Mouse (Mus musculus): ENCODE results near the gene Eml3. TPM values are rescaled to one million over a fixed set of nuclear protein-coding genes. Genes with fewer than 3 reads are reported as not detected.

The Eml3 gene
- total and polyA plus RNA-seq, 3 experiments: 16.6 to 23.4 TPM; not detected in 1

DNA sequence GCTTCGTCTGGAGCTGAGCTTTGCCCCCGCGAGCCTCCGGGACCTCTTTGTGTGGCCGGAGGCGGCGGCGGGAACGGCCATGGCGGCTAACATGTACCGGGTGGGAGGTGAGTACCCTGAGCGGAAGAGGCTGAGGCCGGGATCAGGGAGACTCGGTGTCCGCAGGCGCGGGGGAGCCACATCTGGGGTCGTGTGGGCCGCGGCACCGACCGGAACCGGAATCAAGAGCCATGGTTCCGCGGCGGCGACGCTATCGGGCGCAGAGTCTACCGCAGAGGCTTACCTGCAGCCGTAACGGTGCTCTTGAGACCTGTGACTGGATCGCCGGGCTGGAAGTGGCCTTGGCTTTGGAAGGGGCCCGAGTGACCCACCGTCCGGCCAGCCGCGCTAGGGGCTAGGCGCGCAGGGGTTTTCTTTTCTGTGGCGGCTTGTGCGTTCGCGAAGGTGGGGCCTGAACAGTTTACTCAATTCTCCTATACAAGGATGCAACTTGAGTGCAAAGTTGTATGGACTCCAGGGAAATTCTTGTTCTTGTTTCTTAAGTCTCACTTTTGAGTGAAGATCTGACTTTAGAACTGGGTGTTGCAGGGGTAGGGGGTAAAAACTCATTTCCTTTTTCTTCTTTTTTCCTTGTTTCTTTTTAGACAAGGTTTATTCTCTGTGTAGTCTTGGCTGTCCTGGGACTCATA is 13.1 kb downstream of the Eml3 start:
- Histone ChIP-seq H3K27ac (ENCODE audit: control insufficient read depth, low read depth, low read length) (peak overlapping the region; percentile 92), H3K79me2 (ENCODE audit: control insufficient read depth, insufficient read depth, low read length, poor library complexity) (peaks cover 36% of the 10 kb centered on the region), H3K9ac (ENCODE audit: control insufficient read depth, low read depth, low read length, poor library complexity, severe bottlenecking) (peak overlapping the region; percentile 92), H3K4me1 (ENCODE audit: control insufficient read depth in 1 of 2, insufficient read depth in 2 of 2, low read length in 2 of 2) (peaks cover 11 to 36% of the 10 kb centered on the region in 2 experiments), H3K9me3 (replicated peaks; ENCODE audit: insufficient read depth, low read length) (no peaks in the 10 kb centered on the region), H3K36me3 (ENCODE audit: control insufficient read depth in 1 of 2, insufficient read depth in 2 of 2, low read length in 2 of 2) (peaks cover 8 to 41% of the 10 kb centered on the region in 2 experiments), H3K27me3 (ENCODE audit: control insufficient read depth in 1 of 2, insufficient read depth in 2 of 2, low read length in 2 of 2) (no peaks in the 10 kb centered on the region), H3K4me3 (ENCODE audit: control insufficient read depth in 1 of 2, insufficient read depth in 1 of 2, low read depth in 2 of 2, low read length in 2 of 2) (peak overlapping the region; percentile 85 to 99)
- peak; percentile 14; the same call in 1 of the 2 replicates for TF ChIP-seq MAZ (IDR thresholded peaks at IDR 0.05; ENCODE audit: low read depth, low read length)
- TF ChIP-seq E2F4 (IDR thresholded peaks at IDR 0.05; ENCODE audit: borderline replicate concordance, low read depth, low read length): no peak
- TF ChIP-seq NRF1 (IDR thresholded peaks at IDR 0.05; ENCODE audit: insufficient read depth, low read depth, low read length, poor library complexity, severe bottlenecking): 0 out of 2 replicates have a peak, but pooled peaks have one; percentile 1
- TF ChIP-seq MAFK (IDR thresholded peaks at IDR 0.05; ENCODE audit: borderline replicate concordance, low read depth, low read length): no peak
- 0 out of 2 replicates have a peak, but pooled peaks have one; percentile 6 for TF ChIP-seq MXI1 (IDR thresholded peaks at IDR 0.05; ENCODE audit: low read depth, low read length)
- peak; percentile 58 for TF ChIP-seq SIN3A (IDR thresholded peaks at IDR 0.05; ENCODE audit: low read length)
- TF ChIP-seq TCF12 (IDR thresholded peaks at IDR 0.05; ENCODE audit: low read depth, low read length): 0 out of 2 replicates have a peak, but pooled peaks have one; percentile 5
- TF ChIP-seq MYC (IDR thresholded peaks at IDR 0.05; ENCODE audit: low read depth, low read length): 0 out of 2 replicates have a peak, but pooled peaks have one; percentile 37
- TF ChIP-seq POLR2A (IDR thresholded peaks at IDR 0.05; ENCODE audit: control insufficient read depth in 1 of 2, insufficient read depth in 1 of 2, low read depth in 1 of 2, low read length in 2 of 2, poor library complexity in 1 of 2): peak in 1 of 2 experiments; percentile 29; a peak in 2 of 4 replicates
- DNase-seq (ENCODE audit: low read depth, low spot score): peak; percentile 70

DNA sequence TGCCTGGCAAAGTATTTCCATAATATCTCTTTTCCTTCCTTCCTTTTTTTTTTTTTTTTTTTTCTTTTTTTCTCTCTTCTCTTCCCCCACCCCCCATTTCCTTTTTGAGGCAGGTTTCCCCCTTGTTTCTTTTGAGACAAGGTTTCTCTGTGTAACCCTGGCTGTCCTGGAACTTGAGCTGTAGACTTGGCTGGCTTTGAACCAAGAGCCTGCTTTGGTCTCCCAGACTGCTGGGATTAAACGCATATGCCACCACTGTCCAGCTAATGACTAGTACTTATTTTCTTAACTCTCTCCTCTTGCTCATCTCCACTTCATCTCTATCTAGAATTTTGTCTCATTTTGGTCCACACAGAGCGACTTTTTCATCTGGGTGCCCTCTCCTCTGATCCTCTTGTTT is 13.7 kb downstream of the Eml3 start:
- Histone ChIP-seq H3K27ac (ENCODE audit: control insufficient read depth, low read depth, low read length) (peak overlapping the region; percentile 92), H3K27me3 (ENCODE audit: control insufficient read depth in 1 of 2, insufficient read depth in 2 of 2, low read length in 2 of 2) (no peaks in the 10 kb centered on the region), H3K9me3 (replicated peaks; ENCODE audit: insufficient read depth, low read length) (no peaks in the 10 kb centered on the region), H3K9ac (ENCODE audit: control insufficient read depth, low read depth, low read length, poor library complexity, severe bottlenecking) (peak overlapping the region; percentile 92), H3K36me3 (ENCODE audit: control insufficient read depth in 1 of 2, insufficient read depth in 2 of 2, low read length in 2 of 2) (peaks cover 14 to 45% of the 10 kb centered on the region in 2 experiments), H3K79me2 (ENCODE audit: control insufficient read depth, insufficient read depth, low read length, poor library complexity) (peaks cover 38% of the 10 kb centered on the region), H3K4me1 (ENCODE audit: control insufficient read depth in 1 of 2, insufficient read depth in 2 of 2, low read length in 2 of 2) (peaks cover 11 to 36% of the 10 kb centered on the region in 2 experiments), H3K4me3 (ENCODE audit: control insufficient read depth in 1 of 2, insufficient read depth in 1 of 2, low read depth in 2 of 2, low read length in 2 of 2) (peak overlapping the region; percentile 85 to 99)
- TF ChIP-seq ZNF384 (IDR thresholded peaks at IDR 0.05; ENCODE audit: low read depth, low read length) (peak; percentile 53; the same call in 1 of the 2 replicates), NELFE (IDR thresholded peaks at IDR 0.05; ENCODE audit: low read depth, low read length) (no peak)
- DNase-seq (ENCODE audit: low read depth, low spot score): peak; percentile 43

DNA sequence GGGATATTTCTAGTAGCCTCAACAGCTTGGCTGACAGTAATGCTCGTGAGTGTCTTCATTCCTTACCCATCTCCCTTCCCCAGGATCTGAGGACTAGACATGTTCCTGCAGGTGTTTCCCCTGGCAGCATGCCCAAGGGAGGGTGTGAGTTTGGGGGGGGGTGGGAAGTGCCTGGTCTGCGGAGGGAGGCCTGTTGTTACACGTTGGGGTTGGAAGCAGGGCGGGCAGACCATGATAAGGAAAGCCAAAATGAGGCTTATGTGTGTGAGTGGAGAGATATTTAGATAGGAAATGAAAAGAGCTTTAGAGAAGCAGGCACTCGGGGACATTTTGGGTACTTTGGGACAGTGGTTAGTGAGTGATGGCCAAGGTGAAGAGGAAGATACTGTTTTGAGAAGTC is 14.7 kb downstream of the Eml3 start:
- Histone ChIP-seq H3K9me3 (replicated peaks; ENCODE audit: insufficient read depth, low read length) (no peaks in the 10 kb centered on the region), H3K79me2 (ENCODE audit: control insufficient read depth, insufficient read depth, low read length, poor library complexity) (peaks cover 38% of the 10 kb centered on the region), H3K4me3 (ENCODE audit: control insufficient read depth in 1 of 2, insufficient read depth in 1 of 2, low read depth in 2 of 2, low read length in 2 of 2) (peak overlapping the region; percentile 15 to 85; a peak in 3 of 4 replicates), H3K9ac (ENCODE audit: control insufficient read depth, low read depth, low read length, poor library complexity, severe bottlenecking) (peak overlapping the region; percentile 92), H3K27ac (ENCODE audit: control insufficient read depth, low read depth, low read length) (peak overlapping the region; percentile 92), H3K36me3 (ENCODE audit: control insufficient read depth in 1 of 2, insufficient read depth in 2 of 2, low read length in 2 of 2) (peaks cover 16 to 48% of the 10 kb centered on the region in 2 experiments), H3K4me1 (ENCODE audit: control insufficient read depth in 1 of 2, insufficient read depth in 2 of 2, low read length in 2 of 2) (peaks cover 11 to 37% of the 10 kb centered on the region in 2 experiments), H3K27me3 (ENCODE audit: control insufficient read depth in 1 of 2, insufficient read depth in 2 of 2, low read length in 2 of 2) (no peaks in the 10 kb centered on the region)
- DNase-seq (ENCODE audit: low read depth, low spot score): peak; percentile 91
- TF ChIP-seq ZKSCAN1 (IDR thresholded peaks at IDR 0.05; ENCODE audit: low read depth, low read length): no peak
- 0 out of 2 replicates have a peak, but pooled peaks have one; percentile 26 for TF ChIP-seq MYB (IDR thresholded peaks at IDR 0.05; ENCODE audit: low read depth, low read length)
- no peak for TF ChIP-seq USF2 (IDR thresholded peaks at IDR 0.05; ENCODE audit: borderline replicate concordance in 1 of 2, insufficient read depth in 1 of 2, low read depth in 1 of 2, low read length in 2 of 2)
- no peak; the same call in 1 of the 2 replicates for TF ChIP-seq KAT2A (conservative IDR thresholded peaks at IDR 0.05; ENCODE audit: low read depth, low read length)
- no peak for TF ChIP-seq POLR2A (IDR thresholded peaks at IDR 0.05; ENCODE audit: control insufficient read depth in 1 of 2, insufficient read depth in 1 of 2, low read depth in 1 of 2, low read length in 2 of 2, poor library complexity in 1 of 2)
- TF ChIP-seq SMC3 (IDR thresholded peaks at IDR 0.05; ENCODE audit: low read depth, low read length): no peak
- peak; percentile 92 for TF ChIP-seq SIN3A (IDR thresholded peaks at IDR 0.05; ENCODE audit: low read length)
- peak; percentile 67; the same call in 1 of the 2 replicates for TF ChIP-seq POLR2AphosphoS2 (IDR thresholded peaks at IDR 0.05; ENCODE audit: low read length)
- TF ChIP-seq ZNF384 (IDR thresholded peaks at IDR 0.05; ENCODE audit: low read depth, low read length): no peak
- no peak for TF ChIP-seq NRF1 (IDR thresholded peaks at IDR 0.05; ENCODE audit: insufficient read depth, low read depth, low read length, poor library complexity, severe bottlenecking)
- no peak for TF ChIP-seq CHD1 (IDR thresholded peaks at IDR 0.05; ENCODE audit: low read depth, low read length)
- no peak for TF ChIP-seq MAFK (IDR thresholded peaks at IDR 0.05; ENCODE audit: borderline replicate concordance, low read depth, low read length)
- TF ChIP-seq USF1 (IDR thresholded peaks at IDR 0.05; ENCODE audit: low read depth, low read length): no peak
- no peak for TF ChIP-seq UBTF (IDR thresholded peaks at IDR 0.05; ENCODE audit: borderline replicate concordance, insufficient read depth, low read depth, low read length)
- TF ChIP-seq EP300 (IDR thresholded peaks at IDR 0.05; ENCODE audit: low read depth in 1 of 2, low read length in 2 of 2): peak; percentile 67 to 92; a peak in 3 of 4 replicates
- 0 out of 2 replicates have a peak, but pooled peaks have one; percentile 4 for TF ChIP-seq ZC3H11A (IDR thresholded peaks at IDR 0.05; ENCODE audit: low read depth, low read length)
